Mouse (Mus musculus): ENCODE results near the gene Msmb. TPM values are rescaled to one million over a fixed set of nuclear protein-coding genes. Genes with fewer than 3 reads are reported as not detected.

The Msmb gene
- total RNA-seq, 2 experiments from 2014 or later, result not detected

DNA sequence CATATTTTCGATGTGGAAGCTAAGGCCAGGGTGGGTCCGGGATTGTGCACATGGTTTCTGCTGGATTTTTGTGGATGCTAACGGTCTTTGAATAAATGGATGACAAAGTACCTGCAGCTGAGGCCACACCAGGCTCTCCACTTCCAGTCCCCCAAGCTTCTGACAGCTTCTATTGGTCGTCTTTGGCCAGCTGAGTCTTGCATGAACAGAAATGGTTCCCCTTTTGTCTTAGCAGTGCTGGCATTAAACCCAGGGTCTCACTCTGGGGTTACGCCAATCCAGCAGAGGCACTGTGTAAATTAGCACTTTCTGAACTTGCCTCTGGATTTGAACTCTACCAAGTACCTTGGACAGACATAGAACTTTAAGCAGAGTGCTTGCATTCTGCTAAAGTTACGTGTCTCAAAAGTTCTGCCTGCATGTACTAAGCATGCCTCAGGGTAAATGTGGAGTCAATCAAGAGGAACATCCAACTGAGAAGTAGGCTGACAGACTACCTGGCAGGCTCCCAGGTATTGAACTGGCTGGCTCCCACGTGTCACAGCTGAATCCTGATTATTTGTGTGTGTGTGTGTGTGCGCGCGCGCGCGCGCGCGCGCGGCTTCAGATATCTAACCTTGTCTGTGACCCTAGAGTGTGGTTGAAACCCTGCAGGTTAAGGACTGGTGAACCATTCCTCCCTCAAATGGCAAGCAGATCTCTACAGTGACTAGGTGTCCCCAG is 10.6 kb downstream of the Msmb start:
- intact Hi-C loops (cut with DNase I), result no loop called here
- DNase-seq (ENCODE audit: extremely low spot score in 1 of 2, low spot score in 2 of 2), result no peak

DNA sequence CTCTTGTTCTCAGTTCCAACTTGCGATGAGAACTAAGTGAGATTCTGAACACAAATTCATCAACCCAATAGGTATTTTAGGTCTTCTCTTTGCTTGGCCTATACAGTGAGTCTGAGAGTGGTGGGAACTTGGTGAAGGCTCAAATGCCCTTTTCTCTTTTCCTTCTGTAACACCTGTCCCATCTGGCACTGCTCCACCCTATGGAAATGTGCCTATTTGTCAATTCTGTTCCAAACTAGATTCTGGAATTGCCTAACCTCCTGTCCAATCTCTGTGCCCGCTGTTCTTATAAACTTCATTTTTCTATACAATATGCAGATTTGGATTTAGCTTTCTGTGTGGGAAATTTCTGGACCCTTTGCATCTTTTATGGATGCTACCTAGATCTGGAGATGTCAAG is 11.3 kb downstream of the Msmb start:
- intact Hi-C loops (cut with DNase I), result no loop called here
- Histone ChIP-seq H3K4me3 (no peak overlapping the region), H3K27ac (no peak overlapping the region)
- TF ChIP-seq CTCF (IDR thresholded peaks at IDR 0.05), result no peak
- DNase-seq (ENCODE audit: extremely low spot score in 1 of 2, low spot score in 2 of 2), result no peak

More for the DNA sequence above, 10.6 kb downstream of the Msmb start:
- no peak overlapping the region for H3K4me3 ChIP-seq
- no peak overlapping the region for H3K27ac ChIP-seq
- no peak for TF ChIP-seq CTCF (IDR thresholded peaks at IDR 0.05)

- intact Hi-C loops (cut with DNase I), result no loop called here
- Histone ChIP-seq H3K27ac (no peak overlapping the region), H3K4me3 (no peak overlapping the region)
- no peak for TF ChIP-seq CTCF (IDR thresholded peaks at IDR 0.05)
- no peak for DNase-seq (ENCODE audit: extremely low spot score in 1 of 2, low spot score in 2 of 2)
Measured at GRCm38 (mm10) chr14:32154758-32155157, 12.9 kb downstream of the Msmb start.

- H3K27ac ChIP-seq, result peak overlapping the region; percentile 92
- peak overlapping the region; percentile 94 for H3K4me3 ChIP-seq
- no peak for TF ChIP-seq CTCF (IDR thresholded peaks at IDR 0.05)
- intact Hi-C loops (cut with DNase I), result no loop called here
- DNase-seq (ENCODE audit: extremely low spot score in 1 of 2, low spot score in 2 of 2), result no peak
Measured at GRCm38 (mm10) chr14:32159150-32159670, 17.4 kb downstream of the Msmb start.

- peak; percentile 37 for TF ChIP-seq CTCF (IDR thresholded peaks at IDR 0.05)
- Histone ChIP-seq H3K27ac (peak within 1 kb of the TSS; percentile 92), H3K4me3 (peak within 1 kb of the TSS; percentile 94)
- intact Hi-C loops (cut with DNase I), result no loop called here
- DNase-seq (ENCODE audit: extremely low spot score in 1 of 2, low spot score in 2 of 2), result peak; percentile 98
Measured at GRCm38 (mm10) chr14:32159690-32160246, 17.9 kb downstream of the Msmb start, which contains the start of gene Ncoa4. Gene Ncoa4 (plus strand): TSS chr14:32159865.

DNA sequence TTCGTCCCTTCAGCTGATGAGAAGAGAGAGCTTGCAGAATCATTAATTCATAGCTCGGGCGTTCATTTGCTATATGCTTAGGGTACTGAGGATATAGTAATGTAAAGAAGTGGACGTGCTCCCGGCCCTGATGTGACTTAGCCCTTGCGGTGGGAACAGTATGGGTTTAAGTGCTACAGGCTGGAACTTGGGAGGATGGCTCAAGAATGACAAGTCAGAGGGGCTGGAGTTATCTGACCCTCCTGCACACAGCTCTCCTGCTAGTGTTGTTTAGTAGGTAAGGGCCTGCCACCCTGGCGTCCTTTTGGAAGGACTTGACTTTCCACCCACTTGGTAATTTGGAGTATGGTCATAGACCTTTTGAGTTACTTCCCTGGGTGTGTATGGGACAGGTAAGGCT is 18.7 kb downstream of the Msmb start:
- no peak for TF ChIP-seq CTCF (IDR thresholded peaks at IDR 0.05)
- Histone ChIP-seq H3K4me3 (peak overlapping the region; percentile 94), H3K27ac (peak overlapping the region; percentile 92)
- intact Hi-C loops (cut with DNase I), result no loop called here
- no peak for DNase-seq (ENCODE audit: extremely low spot score in 1 of 2, low spot score in 2 of 2)

GRCm38 (mm10) chr14:32161090-32161885 is 19.5 kb downstream of the Msmb start:
- intact Hi-C loops (cut with DNase I), result no loop called here
- Histone ChIP-seq H3K27ac (no peak overlapping the region), H3K4me3 (peak overlapping the region; percentile 94)
- DNase-seq (ENCODE audit: extremely low spot score in 1 of 2, low spot score in 2 of 2), result no peak
- TF ChIP-seq CTCF (IDR thresholded peaks at IDR 0.05), result no peak

DNA sequence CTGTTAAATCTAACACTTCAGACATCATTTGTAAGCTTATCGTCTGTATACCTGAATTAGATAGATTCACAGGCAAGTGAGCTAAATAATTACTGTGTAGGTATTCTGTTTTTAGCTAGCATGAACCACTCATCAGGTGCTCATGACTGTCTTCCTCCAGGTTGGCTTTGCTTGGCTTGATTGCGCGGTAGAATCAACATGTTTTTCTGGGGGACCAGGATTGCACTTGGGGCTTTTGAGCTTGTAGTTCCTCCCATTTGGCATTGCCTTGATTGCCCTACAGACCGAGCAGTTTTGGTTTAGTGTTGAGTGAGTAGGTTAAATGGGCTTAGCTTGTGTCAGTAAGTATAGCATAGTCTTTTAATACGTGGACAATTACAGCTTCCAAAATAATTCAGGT is 20.4 kb downstream of the Msmb start:
- DNase-seq (ENCODE audit: extremely low spot score in 1 of 2, low spot score in 2 of 2), result no peak
- intact Hi-C loops (cut with DNase I), result no loop called here
- Histone ChIP-seq H3K4me3 (no peak overlapping the region), H3K27ac (no peak overlapping the region)
- TF ChIP-seq CTCF (IDR thresholded peaks at IDR 0.05), result no peak

DNA sequence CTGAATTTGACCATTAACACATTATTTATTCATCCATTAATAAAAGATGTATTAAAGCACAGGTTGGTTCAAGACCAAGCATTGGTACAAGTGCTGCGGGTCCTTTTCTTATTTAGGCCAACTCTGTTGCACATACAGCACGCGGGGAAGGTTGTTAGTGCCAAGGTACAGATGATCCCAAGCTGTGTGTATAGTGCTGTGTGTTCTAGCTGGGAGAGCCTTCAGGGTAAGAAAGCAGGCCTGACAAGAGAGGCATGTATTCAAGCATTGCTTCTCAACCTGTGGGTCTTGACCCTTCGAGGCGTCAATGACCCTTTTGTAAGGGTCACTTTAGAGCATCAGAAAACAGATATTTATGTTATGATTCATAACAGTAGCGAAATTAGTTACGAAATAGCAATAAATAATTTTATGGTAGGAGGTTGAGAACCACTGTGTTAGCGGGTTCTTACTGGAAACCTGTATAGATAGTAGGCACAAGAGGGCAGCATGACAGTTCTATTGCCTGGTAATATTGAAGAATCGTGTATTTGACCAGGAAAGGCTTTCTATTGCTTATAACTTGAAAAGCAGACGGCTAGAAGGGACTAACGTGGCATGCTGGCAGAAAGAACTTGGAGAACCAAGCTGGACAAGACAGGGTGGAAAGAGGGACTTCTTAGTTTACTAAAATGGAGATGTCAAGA is 21.5 kb downstream of the Msmb start:
- no peak for DNase-seq (ENCODE audit: extremely low spot score in 1 of 2, low spot score in 2 of 2)
- no peak overlapping the region for H3K4me3 ChIP-seq
- H3K27ac ChIP-seq, result no peak overlapping the region
- intact Hi-C loops (cut with DNase I), result no loop called here
- TF ChIP-seq CTCF (IDR thresholded peaks at IDR 0.05), result no peak; the same call in 1 of the 2 replicates

DNA sequence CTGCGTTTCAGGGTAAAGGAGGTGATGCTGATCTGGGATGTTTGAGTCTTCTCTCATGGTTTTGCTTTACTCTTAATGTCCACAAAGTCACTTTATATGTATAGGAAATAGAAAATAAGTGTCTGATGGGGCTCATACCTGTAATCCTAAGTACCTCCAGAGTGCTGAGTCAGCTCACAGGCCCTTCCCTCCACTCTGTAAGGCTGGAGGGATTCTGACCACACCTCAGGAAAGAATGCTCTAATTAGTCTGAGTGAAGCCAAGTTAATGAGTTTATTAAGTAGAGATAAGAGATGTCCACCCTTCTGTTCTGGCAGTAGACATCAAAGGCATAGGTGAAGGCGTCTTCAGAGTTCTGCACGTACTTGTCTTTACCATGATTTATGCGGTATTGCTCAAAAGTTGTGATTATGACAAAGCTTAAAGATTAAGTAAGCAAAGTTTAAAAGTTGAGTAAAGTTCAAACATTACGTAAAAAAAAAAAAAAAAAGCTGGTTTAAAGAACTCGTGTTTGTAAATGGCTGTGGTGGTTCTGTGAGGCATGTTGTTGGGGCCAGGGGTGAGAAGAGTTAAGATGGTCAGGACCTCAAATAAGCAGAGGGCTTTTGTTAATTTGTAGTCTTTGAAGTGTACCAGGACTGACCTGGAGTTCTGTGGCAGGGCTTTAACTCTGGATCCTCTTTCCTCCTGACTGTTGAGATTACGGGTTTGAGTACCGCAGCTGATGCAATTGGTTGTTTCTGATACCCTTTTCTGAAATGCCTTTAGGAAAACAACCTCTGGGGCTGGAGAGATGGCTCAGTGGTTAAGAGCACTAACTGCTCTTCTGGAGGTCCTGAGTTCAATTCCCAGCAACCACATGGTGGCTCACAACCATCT is 22.6 kb downstream of the Msmb start:
- no peak for TF ChIP-seq CTCF (IDR thresholded peaks at IDR 0.05)
- intact Hi-C loops (cut with DNase I), result no loop called here
- no peak overlapping the region for H3K27ac ChIP-seq

More for the DNA sequence above, 22.6 kb downstream of the Msmb start:
- DNase-seq (ENCODE audit: extremely low spot score in 1 of 2, low spot score in 2 of 2), result no peak
- no peak overlapping the region for H3K4me3 ChIP-seq
